Mouse (Mus musculus): Measurements from ENCODE around the gene Gm26741.

DNA sequence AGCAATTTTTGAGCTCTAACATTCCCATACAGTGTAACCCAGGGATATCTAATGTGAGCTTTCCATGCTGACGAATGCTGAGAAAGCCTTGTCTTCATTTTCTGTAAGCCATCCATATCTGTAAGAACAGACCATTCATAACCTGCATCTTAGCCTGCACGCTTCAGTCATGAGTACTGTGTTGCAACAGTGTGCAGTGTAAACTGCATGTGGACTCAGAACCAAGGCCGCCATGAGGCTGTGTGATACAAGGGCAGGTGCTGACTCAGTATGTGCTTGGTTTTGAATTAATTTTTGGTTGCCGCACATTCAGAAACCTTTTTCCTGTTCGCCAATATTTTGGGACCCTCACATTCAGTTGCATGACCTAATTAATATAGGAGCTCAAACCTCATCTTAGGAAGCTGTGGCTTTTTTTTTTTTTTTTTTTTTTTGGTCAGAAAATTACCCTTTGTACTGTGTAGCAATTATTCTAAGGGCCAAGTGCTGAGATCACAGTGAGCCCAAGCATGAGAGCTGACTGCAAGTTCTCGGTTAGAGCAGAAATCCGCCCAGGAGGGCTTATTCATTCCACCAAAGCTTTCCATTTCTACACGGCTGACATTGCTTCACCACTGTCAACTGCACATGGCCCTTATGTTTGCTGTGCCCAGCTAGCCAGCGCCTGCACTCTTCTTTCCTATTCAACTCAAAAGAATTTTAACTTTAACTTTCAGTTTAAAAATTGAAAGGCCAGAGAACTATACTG is 2.5 kb downstream of the Gm26741 start:
- TF ChIP-seq CTCF (IDR thresholded peaks at IDR 0.05; ENCODE audit: borderline replicate concordance, extremely low read depth, insufficient read depth, insufficient read length) (no peak), POLR2A (IDR thresholded peaks at IDR 0.05; ENCODE audit: borderline replicate concordance, extremely low read depth, insufficient read depth, insufficient read length, poor library complexity, severe bottlenecking) (no peak)
